Mouse (Mus musculus) heart, embryonic 13.5 days (tissue): Measurements from ENCODE around the gene Slc32a1. TPM values are rescaled to one million over a fixed set of nuclear protein-coding genes. Genes with fewer than 3 reads are reported as not detected.

Experiments used
- microRNA counts: library from miRNA; unstranded; fragments of <30 nt; microRNA quantifications from one replicate; lab custom pipeline; 2016
- microRNA-seq: library from miRNA; unstranded; fragments of <30 nt; microRNA quantifications from one replicate; pipeline ENCODE4, GENCODE M21; 2016
- polyA plus RNA-seq: library from polyadenylated mRNA; unstranded; fragments of >200 nt; fragmentation: Nextera tagmentation; extraction: Ambion mirVana; gene quantifications from 2 replicates; pipeline ENCODE4 v1.2.1, GENCODE M21; 2015

The Slc32a1 gene
- polyA plus RNA-seq, 1 experiment from 2014 or later = not detected

MicroRNAs encoded within 50 kb of the gene (microRNA counts, 519-probe panel; counts per million panel counts)
- 209 counts per million, percentile 61 among the panel's probes with 10 or more counts for microRNA mmu-miR-3474 (lab: Ali Mortazavi, UCI)

Small RNAs within 50 kb of the gene (microRNA-seq; reads per million reads assigned to microRNA genes)
- gene Mir3474 = 3.3 reads per million, percentile 12 among the genes with 10 or more reads in this experiment

Other genes with a start within 250 kb of the Slc32a1 start
- 0.60 and 0.95 TPM in 2 replicates for gene Snhg11, start 235.1 kb upstream of the Slc32a1 start, polyA plus RNA-seq
- gene Ralgapb, start 200.9 kb upstream of the Slc32a1 start, polyA plus RNA-seq = 10.7 and 11.2 TPM in 2 replicates
- gene Adig, start 108.2 kb upstream of the Slc32a1 start, polyA plus RNA-seq = not detected in 2 replicates
- not detected in 2 replicates for gene Arhgap40, start 98.0 kb upstream of the Slc32a1 start, polyA plus RNA-seq
- gene Actr5, start 14.1 kb downstream of the Slc32a1 start, polyA plus RNA-seq = 7.2 and 7.6 TPM in 2 replicates
- 4.5 and 4.9 TPM in 2 replicates for gene Ppp1r16b, start 54.6 kb downstream of the Slc32a1 start, polyA plus RNA-seq
- 56.7 and 56.9 TPM in 2 replicates for gene Fam83d, start 157.3 kb downstream of the Slc32a1 start, polyA plus RNA-seq
- 10.6 and 11.8 TPM in 2 replicates for gene Dhx35, start 184.0 kb downstream of the Slc32a1 start, polyA plus RNA-seq